Mouse (Mus musculus): Measurements from ENCODE around the gene Rnase2b.
"Not testable (repeated sequence)": the region's sequence is repeated elsewhere in the genome, so short reads cannot be mapped to it uniquely, and the experiment has no call there.

Gene Rnase2b

DNA sequence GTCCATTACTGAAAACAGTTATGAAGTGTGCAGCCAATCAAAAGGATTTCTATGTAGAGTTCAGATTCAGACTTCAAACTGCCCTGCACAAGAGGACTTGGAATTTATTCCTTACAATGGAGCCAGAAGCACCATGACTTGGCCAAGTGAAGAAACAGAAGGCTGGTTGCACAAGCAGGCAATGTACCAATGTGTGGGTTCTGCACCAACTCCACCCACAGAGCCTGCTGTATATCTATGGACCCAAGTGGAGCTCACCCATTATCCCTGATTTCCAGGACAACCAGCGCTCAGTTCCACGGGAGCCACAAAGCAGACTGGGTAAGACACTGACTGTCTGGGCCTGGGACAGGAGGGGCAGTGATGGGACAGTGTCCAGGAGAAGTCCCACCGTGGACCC, at the start of gene Rnase2b:
Gene Rnase2b (plus strand): TSS at position 285 of the 400 bp plus-strand sequence.
- not testable (repeated sequence) for DNase-seq (ENCODE audit: low read depth, low spot score)

DNA sequence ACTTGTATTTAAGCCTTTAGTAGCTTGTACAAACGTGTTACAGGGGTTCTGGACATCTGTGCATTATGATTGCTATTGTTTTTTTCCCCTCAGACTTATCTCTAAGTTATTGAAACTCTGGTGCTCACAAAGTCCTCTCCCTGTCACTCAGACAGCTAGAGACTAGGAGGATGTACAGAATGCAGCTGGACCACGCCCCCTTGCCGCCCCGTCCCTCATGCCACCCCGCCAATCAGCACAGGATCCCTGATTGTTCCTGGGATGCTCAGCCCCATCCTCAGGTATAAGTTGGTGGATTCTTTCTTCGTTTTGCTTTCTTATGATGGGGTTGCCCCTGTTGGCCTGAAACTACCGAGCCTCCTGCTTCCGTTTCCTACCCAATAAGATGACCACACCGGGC, 48.6 kb upstream of the Rnase2b start:
- no peak for DNase-seq (ENCODE audit: low read depth, low spot score)

DNA sequence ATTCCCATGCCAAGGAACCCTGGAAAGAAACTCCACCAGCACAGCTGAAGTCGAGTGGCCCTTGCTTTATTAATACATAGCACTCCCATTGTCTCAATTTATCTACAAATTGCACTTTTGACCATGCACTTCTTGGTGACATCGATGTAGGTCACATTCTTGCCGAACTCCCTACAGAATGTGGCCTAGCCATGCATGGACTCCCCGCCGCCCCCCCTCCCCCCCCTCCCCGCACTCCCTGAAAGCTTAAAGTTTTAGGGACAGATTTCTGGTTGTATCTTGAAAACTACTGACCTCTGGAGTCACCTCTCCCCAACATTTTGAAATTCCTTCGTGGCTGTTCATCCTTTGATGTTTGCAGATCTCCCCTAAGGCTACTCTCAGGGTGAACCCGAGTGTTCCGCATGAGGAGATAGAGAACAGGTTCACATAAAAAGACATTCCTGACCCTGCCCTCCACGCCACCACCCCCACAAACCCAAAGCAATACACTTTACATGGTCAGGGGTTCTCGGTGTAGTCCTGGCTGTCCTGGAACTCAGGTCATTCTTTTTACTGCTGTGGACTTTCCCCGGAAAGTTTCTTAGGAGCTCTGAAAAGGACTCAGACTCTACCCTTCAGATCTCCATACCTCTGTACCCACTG, 48.0 kb upstream of the Rnase2b start, which contains the start of gene Eddm3b:
Gene Eddm3b (plus strand): TSS at position 511 of the 645 bp plus-strand sequence.
- DNase-seq (ENCODE audit: low read depth, low spot score) = no peak

DNA sequence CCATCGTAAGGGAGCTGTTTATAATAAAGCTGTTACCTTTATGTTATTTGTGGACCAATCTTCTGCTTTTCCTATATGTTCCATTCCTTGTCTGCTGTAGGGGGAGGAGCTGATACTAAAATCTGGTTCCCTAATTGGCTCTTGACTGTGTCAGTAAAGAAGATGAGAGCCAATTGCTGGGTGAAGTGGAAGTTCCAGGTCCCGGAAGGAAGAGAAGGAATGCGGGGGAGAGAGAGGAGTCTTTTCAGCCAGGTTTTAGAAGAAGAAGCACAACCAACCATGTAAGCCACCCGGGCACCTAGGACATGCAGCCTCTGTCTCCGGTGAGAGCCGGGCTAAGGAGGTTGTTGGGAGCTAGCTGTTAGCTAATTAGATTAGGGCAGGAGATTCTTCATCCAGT, 36.4 kb upstream of the Rnase2b start:
- DNase-seq (ENCODE audit: low read depth, low spot score) = peak; percentile 18

GRCm38 (mm10) chr14:51127648-51128258, 34.3 kb upstream of the Rnase2b start:
- no peak for DNase-seq (ENCODE audit: low read depth, low spot score)

GRCm38 (mm10) chr14:51128775-51129623, 33.1 kb upstream of the Rnase2b start:
- DNase-seq (ENCODE audit: low read depth, low spot score) = no peak

GRCm38 (mm10) chr14:51129624-51129975, 32.5 kb upstream of the Rnase2b start:
- DNase-seq (ENCODE audit: low read depth, low spot score) = no peak

DNA sequence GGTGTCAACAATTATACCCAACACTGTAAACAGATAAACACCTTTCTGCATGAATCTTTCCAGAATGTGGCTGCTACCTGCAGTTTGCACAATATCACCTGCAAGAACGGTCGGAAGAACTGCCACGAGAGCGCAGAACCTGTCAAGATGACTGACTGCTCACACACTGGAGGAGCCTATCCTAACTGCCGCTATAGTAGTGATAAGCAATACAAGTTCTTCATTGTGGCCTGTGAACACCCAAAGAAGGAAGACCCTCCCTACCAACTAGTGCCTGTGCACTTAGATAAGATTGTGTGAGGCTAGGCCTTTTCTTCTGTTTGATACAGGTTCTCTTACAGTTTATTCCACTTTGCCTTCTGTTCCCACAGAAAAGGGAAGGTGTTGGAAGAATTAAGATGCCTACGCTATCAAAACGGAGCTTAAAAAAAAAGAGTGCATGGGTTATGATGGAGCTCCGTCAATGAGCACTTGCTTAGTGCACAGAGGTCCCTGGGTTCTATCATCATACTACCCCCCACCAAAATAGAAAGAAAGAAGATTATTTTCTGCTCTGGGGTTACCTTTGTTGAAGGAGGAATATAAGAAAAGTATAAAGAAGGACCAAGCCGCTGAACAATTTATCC, 31.6 kb upstream of the Rnase2b start:
- no peak for DNase-seq (ENCODE audit: low read depth, low spot score)

GRCm38 (mm10) chr14:51131086-51131815, 30.8 kb upstream of the Rnase2b start:
- no peak for DNase-seq (ENCODE audit: low read depth, low spot score)

GRCm38 (mm10) chr14:51132372-51132771, 29.7 kb upstream of the Rnase2b start:
- no peak for DNase-seq (ENCODE audit: low read depth, low spot score)

- no peak for DNase-seq (ENCODE audit: low read depth, low spot score)
Measured at GRCm38 (mm10) chr14:51140342-51140741, 21.7 kb upstream of the Rnase2b start.

- DNase-seq (ENCODE audit: low read depth, low spot score) = no peak
Measured at GRCm38 (mm10) chr14:51142119-51142518, 19.9 kb upstream of the Rnase2b start.

DNA sequence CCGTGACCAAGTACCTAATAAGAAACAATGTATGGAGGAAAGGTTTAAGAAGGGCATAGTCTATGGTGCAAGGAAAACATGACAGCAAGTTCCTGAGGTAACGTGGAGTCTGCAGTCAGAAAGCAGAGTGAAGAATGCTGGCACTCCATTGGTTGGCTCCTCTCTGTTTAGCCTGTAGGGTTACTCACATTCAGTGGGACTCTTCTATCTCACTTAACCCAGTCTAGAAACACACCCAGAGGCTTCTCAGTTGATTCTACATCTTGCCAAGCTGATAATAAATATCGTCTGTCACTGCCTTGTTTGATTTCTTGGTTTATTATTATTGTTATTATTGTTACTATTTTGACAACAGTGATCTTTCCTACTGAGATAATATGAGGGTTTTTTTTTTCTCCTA, 19.5 kb upstream of the Rnase2b start:
- no peak for DNase-seq (ENCODE audit: low read depth, low spot score)

DNA sequence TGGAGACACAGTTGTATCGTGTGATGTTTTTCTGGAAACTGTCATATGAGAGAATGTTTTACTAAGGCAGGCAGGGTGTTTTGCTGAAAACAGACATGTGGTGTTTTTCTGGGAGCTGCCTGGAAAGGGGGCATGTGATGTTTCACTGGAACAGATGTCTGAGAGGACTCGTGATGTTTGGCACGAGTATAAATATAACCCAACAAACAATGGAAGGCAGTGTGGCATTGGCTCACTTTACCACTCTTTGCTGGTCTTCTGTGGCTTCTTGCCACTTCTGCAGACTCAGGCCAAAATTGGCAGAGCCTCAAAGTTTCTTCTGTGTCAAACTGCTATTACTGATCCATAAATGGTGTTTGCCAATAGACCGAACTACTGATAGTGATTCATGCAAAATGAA, 18.8 kb upstream of the Rnase2b start:
- no peak for DNase-seq (ENCODE audit: low read depth, low spot score)

- no peak for DNase-seq (ENCODE audit: low read depth, low spot score)
Measured at GRCm38 (mm10) chr14:51143937-51144336, 18.1 kb upstream of the Rnase2b start.

GRCm38 (mm10) chr14:51144451-51144850, 17.6 kb upstream of the Rnase2b start:
- no peak for DNase-seq (ENCODE audit: low read depth, low spot score)

- no peak for DNase-seq (ENCODE audit: low read depth, low spot score)
Measured at GRCm38 (mm10) chr14:51145521-51145920, 16.5 kb upstream of the Rnase2b start.

DNA sequence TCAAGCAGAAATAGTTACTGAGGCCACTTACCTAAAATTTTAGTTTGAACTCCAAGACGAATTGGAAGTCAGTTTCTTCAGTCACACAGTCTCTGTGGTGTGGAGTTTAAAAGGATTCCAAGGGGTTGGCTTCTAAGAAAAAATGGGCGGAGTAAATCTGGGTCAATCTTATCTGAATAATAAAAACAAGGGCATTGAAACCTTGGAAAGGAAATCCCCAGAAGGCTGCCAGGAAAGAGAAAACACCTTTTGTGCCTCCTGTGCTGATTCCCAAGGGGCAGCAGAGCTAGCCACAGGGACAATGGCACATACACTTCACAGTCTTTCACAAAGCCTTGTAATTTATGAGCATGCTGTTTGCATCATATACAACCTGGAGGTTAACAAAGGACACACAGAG, 15.4 kb upstream of the Rnase2b start, which contains the start of gene Rnase1:
Gene Rnase1 (minus strand): TSS at position 101 of the 400 bp plus-strand sequence.
- DNase-seq (ENCODE audit: low read depth, low spot score) = no peak

GRCm38 (mm10) chr14:51148006-51148405, 14.1 kb upstream of the Rnase2b start:
- DNase-seq (ENCODE audit: low read depth, low spot score) = no peak

DNA sequence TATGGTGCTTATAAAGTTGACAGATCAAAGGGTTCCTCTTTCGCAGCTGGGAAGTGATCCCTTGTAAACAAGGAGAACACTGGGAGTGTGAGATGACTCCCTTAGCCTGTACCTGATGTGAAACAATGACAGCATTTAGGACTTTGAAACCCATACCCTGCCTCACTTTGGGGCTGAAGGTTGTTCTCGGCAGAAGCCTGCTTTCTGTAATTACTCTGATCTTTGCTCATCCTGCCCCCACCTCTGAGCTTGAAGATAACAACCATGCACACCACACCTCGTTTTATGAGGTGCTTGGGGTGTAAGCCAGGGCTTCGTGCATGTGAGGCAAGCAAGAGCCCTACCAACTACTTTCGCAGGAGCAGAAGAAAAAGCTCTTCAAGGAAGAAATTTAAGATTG, 12.9 kb upstream of the Rnase2b start:
- DNase-seq (ENCODE audit: low read depth, low spot score) = no peak

DNA sequence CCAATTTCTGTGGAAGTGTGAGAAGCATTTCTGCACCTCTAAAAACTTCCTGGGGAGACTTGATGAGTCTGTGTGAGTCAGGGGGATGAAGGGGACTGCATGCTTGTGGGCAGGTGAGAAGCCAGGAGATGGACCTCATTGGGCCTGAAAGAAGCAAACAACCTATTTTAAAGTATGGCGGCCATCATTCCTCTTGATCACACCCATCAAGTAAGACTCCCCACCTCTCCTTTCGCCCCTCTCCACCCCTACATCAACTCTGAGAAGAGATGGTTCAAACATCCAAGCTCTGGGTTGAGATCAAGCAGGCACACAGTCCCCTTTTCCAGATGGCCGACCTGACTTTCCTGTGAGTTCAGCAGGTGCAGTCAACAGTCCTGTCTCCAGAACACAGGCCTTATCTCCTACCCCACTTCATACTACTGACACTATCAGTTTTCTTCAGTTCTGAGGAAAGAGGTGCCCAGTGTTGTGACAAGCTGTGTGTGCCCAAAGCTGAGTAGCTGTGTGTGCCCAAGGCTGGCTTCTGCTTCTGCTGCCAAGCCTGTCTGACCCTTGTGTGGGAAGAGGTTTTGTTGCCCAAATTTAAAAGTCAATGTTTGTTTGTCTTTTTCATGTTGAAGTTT, 11.7 kb upstream of the Rnase2b start:
- DNase-seq (ENCODE audit: low read depth, low spot score) = no peak

Measured in mesoderm, embryonic 11.5 days (tissue).